Comparison of ENCODE assay signal across 20 mouse cellular contexts in the genomic region with DNA sequence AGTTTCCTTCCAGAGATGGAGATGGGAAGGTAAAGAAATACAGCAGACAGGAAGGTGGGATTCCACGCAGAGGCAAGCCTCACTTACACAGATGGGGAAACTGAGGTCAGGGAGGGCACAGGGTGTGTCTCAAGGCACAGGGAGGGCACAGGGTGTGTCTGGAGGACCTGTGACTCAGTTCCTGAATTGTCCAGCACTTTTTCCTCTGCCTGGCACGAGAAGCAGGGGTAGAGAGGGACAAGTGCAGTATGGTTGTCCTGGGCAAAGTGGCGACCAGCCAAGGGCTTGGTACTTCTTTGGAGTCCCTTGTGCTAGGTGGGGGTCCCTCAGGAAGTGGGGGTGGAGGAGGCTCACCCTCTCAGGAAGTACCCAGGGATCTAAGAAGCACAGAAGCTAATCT. TPM values are rescaled to one million over a fixed set of nuclear protein-coding genes. Genes with fewer than 3 reads are reported as not detected.
DNase-seq lines count a peak whose midpoint lies in the region; ATAC-seq and TF ChIP-seq lines count a peak whose summit lies in the region.
"Had no signal": no experiment of that assay in that cellular context is flagged by ENCODE, and none has a peak within 500 bp of the region (broad histone marks: within the 10 kb centered on the region; RNA-seq: fewer than 3 reads in every experiment).

No protein-coding gene starts in this region.

- WGBS in liver, adult 2 months: 61% methylated on average over 3 of the region's 3 CpGs
- 66% methylated on average over 3 of the region's 3 CpGs for WGBS in embryonic facial prominence, embryonic 10.5 days

- no peak for TF ChIP-seq POLR2A in liver, adult 2 months (IDR thresholded peaks at IDR 0.05; ENCODE audit: extremely low read depth, insufficient read depth, low read length)

- H3K27me3 ChIP-seq in liver, adult 2 months (ENCODE audit: control insufficient read depth, insufficient read depth, low read length): no peaks in the 10 kb centered on the region
- no peaks in the 10 kb centered on the region for H3K27me3 ChIP-seq in E14TG2a.4 (ENCODE audit: insufficient read depth, low read length)
- H3K27me3 ChIP-seq in embryonic facial prominence, embryonic 10.5 days (replicated peaks; ENCODE audit: low read depth, poor library complexity, severe bottlenecking): peaks cover 66% of the 10 kb centered on the region
- H3K27me3 ChIP-seq: Patski had no signal

- ATAC-seq in megakaryocyte, adult 5-6 weeks (ENCODE audit: poor library complexity, severe bottlenecking): peak; percentile 40
- ATAC-seq: activated CD4-positive, CD25-positive, alpha-beta regulatory T cell, adult 4 months; forebrain, postnatal 0 days; hindbrain, postnatal 0 days; Patski had no signal

- peaks cover 33% of the 10 kb centered on the region for H3K4me1 ChIP-seq in liver, adult 2 months (ENCODE audit: control insufficient read depth, insufficient read depth, low read length)
- peaks cover 70% of the 10 kb centered on the region for H3K4me1 ChIP-seq in E14TG2a.4 (replicated peaks; ENCODE audit: low read depth, low read length)
- peaks cover 73% of the 10 kb centered on the region for H3K4me1 ChIP-seq in embryonic facial prominence, embryonic 10.5 days

- no peak overlapping the region for H3K4me3 ChIP-seq in liver, adult 2 months (ENCODE audit: insufficient read depth, low read depth, low read length)
- peak overlapping the region; percentile 57 for H3K4me3 ChIP-seq in E14TG2a.4 (replicated peaks; ENCODE audit: low read length)
- H3K4me3 ChIP-seq in embryonic facial prominence, embryonic 10.5 days: no peak overlapping the region
- H3K4me3 ChIP-seq: neural tube, embryonic 12.5 days had no signal

- H3K9ac ChIP-seq in liver, adult 2 months (ENCODE audit: low read depth, low read length): no peak overlapping the region
- H3K9ac ChIP-seq: forebrain, postnatal 0 days; neural tube, embryonic 12.5 days had no signal

- H3K27ac ChIP-seq in liver, adult 2 months (replicated peaks; ENCODE audit: insufficient read depth, low read depth, low read length): peak overlapping the region; percentile 76
- peak overlapping the region; percentile 10 for H3K27ac ChIP-seq in embryonic facial prominence, embryonic 10.5 days (replicated peaks)
- H3K27ac ChIP-seq: hindbrain, postnatal 0 days; neural tube, embryonic 12.5 days had no signal

- no peaks in the 10 kb centered on the region for H3K79me2 ChIP-seq in liver, adult 2 months (ENCODE audit: control insufficient read depth, insufficient read depth, low read length)

- no peaks in the 10 kb centered on the region for H3K9me3 ChIP-seq in E14TG2a.4 (ENCODE audit: low read length)
- no peaks in the 10 kb centered on the region for H3K9me3 ChIP-seq in embryonic facial prominence, embryonic 10.5 days
- H3K9me3 ChIP-seq: neural tube, embryonic 12.5 days had no signal

- TF ChIP-seq CTCF in liver, adult 2 months (IDR thresholded peaks at IDR 0.05; ENCODE audit: low read depth, low read length): no peak
- TF ChIP-seq CTCF in E14TG2a.4 (conservative IDR thresholded peaks at IDR 0.05; ENCODE audit: low read length): no peak

- no peak for DNase-seq in liver, adult 2 months (ENCODE audit: extremely low read depth, low read depth, low spot score)
- DNase-seq in liver (no peak), MN1 (ENCODE audit: low spot score) (no peak)
- no peak for DNase-seq in embryonic facial prominence, embryonic 10.5 days (ENCODE audit: low spot score)
- no peak for DNase-seq in cerebellum, adult 18-20 months
- DNase-seq: adrenal gland, postnatal 25 days; cerebellum, adult 9-10 months; forebrain, postnatal 0 days; gastrocnemius, postnatal 14 days; heart, postnatal 36 days; layer of hippocampus, postnatal 36 days; right cerebral cortex, postnatal 14 days; thymus, postnatal 4 days had no signal

- no peaks in the 10 kb centered on the region for H3K36me3 ChIP-seq in liver, adult 2 months (ENCODE audit: control insufficient read depth, insufficient read depth, low read length)
- no peaks in the 10 kb centered on the region for H3K36me3 ChIP-seq in E14TG2a.4 (ENCODE audit: insufficient read depth, low read length)
- no peaks in the 10 kb centered on the region for H3K36me3 ChIP-seq in embryonic facial prominence, embryonic 10.5 days (replicated peaks)
- H3K36me3 ChIP-seq: neural tube, embryonic 12.5 days had no signal

RNA-seq across cellular contexts. Expression of a gene that starts 19.0 kb away (rescaled TPM):
- 7.7 and 9.3 TPM in 2 replicates for total RNA-seq in liver, adult 2 months (2014; rRNA removed)
- 11.6 and 12.0 TPM in 2 replicates for polyA plus RNA-seq in liver, adult 2 months (2012; rRNA removed)
- polyA plus RNA-seq in embryonic facial prominence, embryonic 10.5 days (2016; fragmentation: Nextera tagmentation; extraction: Ambion mirVana): 2.4 and 3.0 TPM in 2 replicates
- 1.1 TPM in 2 replicates for total RNA-seq in megakaryocyte, adult 5-6 weeks (2015)
- total RNA-seq in megakaryocyte, adult 5-6 weeks (2017): 1.3 and 2.1 TPM in 2 replicates
- total RNA-seq: monocyte, adult 5-6 weeks had no signal
- polyA plus RNA-seq: activated CD4-positive, CD25-positive, alpha-beta regulatory T cell, adult 4 months had no signal

RNA-seq across cellular contexts. Expression of a gene that starts 42.8 kb away (rescaled TPM):
- 14.4 and 25.8 TPM in 2 replicates for total RNA-seq in liver, adult 2 months (2014; rRNA removed)
- 34.3 and 64.4 TPM in 2 replicates for polyA plus RNA-seq in liver, adult 2 months (2012; rRNA removed)
- 6.1 and 8.7 TPM in 2 replicates for polyA plus RNA-seq in embryonic facial prominence, embryonic 10.5 days (2016; fragmentation: Nextera tagmentation; extraction: Ambion mirVana)
- not detected in 2 replicates for total RNA-seq in megakaryocyte, adult 5-6 weeks (2015)
- total RNA-seq in megakaryocyte, adult 5-6 weeks (2017): not detected in 2 replicates
- total RNA-seq: monocyte, adult 5-6 weeks had no signal
- polyA plus RNA-seq: activated CD4-positive, CD25-positive, alpha-beta regulatory T cell, adult 4 months had no signal

Comparison
In these comparisons a context has a peak if more than half of its experiments do, and no peak if none do; other contexts are left out.
1. RNA of a gene that starts 42.8 kb away (total RNA-seq): 14.4 to 25.8 TPM in liver, adult 2 months; not detected in megakaryocyte, adult 5-6 weeks; every median in the first group is over 10 times any median in the second.